Mouse (Mus musculus) MN1 (cell line): ENCODE data around the gene 1110002E22Rik.

Source experiments
- DNase-seq: peaks from one replicate; pipeline ENCODE4 v3.0.0-alpha.2; 2016; ENCODE audit warnings: low spot score

1110002E22Rik gene

DNA sequence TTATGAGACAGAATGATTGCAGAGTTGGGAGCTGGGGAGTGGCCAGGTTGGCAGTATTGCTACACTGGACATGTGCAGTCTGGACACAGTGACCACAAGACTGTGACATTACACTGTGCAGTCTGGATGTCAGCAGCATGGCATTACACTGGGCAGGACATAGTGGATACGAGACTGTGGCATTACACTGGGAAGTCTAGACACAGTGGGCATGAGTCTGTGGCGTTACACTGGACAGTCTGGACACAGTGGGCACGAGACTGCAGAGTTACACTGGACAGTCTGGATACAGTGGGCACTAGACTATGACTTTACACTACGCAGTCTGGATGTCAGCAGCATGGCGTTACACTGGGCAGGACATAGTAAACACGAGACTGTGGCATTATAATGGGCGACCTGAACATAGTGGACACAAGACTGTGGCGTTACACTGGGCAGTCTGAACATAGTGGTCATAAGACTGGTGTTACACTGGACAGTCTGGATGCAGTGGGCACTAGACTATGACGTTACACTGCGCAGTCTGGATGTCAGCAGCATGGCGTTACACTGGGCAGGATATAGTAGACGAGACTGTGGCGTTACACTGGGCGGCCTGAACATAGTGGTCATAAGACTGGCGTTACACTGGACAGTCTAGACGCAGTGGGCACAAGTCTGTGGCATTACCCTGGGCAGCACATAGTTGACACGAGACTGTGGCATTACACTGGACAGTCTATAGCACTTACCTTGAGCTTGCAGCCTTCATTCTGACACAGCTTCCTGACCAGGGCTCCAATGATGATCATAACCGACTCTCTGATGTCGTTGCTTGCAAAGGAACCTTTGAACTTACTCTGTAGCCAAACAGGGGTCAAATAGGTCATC, 46.3 kb downstream of the 1110002E22Rik start:
- DNase-seq: no peak

- DNase-seq: no peak
Observed at GRCm38 (mm10) chr3:138114106-138114505, 49.3 kb downstream of the 1110002E22Rik start.

DNA sequence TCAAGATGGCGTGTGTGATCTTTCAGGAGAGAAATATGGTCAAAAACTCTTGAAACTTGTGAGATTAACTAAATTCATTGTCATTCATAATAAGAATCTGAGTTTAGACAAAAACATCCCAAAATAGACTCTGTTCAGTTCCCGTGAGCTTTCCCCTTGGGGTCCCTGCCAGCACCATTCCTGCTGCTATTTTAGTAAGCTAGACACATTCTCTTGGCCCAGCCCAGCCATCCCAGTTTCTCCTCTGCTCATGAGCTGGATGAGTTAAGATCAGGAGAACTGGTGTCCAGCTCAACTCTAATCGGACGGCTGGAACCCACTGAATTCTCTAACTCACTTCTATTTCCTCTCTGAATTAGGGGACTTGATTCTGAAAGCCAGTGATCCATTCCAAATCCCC, 52.0 kb downstream of the 1110002E22Rik start:
- DNase-seq: no peak

GRCm38 (mm10) chr3:138118392-138118791, 53.5 kb downstream of the 1110002E22Rik start:
- no peak for DNase-seq

- no peak for DNase-seq
Observed at GRCm38 (mm10) chr3:138118831-138119230, 54.0 kb downstream of the 1110002E22Rik start.

- no peak for DNase-seq
Observed at GRCm38 (mm10) chr3:138119444-138120105, 54.7 kb downstream of the 1110002E22Rik start.

GRCm38 (mm10) chr3:138121461-138121860, 56.6 kb downstream of the 1110002E22Rik start:
- no peak for DNase-seq

DNA sequence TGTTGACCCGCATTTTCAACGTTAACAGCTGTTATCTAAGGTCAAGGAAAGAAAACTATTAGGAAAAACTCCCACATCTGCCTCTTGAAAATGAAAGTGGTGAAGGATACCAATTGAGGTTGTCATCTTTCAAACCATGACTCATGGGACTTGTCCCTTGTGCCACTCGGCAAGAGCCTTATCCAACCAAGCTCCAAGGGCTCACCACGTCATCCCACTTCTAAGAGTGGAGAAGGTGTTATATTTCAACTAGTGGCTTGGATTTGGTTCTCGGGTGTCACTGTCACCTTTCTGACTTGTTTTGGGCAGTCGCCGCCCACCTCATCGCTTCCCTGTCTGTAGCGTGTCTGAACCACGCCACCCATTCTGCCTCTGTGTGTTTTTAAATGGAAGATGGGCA, 59.0 kb downstream of the 1110002E22Rik start:
- DNase-seq: no peak

- DNase-seq: no peak
Observed at GRCm38 (mm10) chr3:138129110-138129509, 64.3 kb downstream of the 1110002E22Rik start.

DNA sequence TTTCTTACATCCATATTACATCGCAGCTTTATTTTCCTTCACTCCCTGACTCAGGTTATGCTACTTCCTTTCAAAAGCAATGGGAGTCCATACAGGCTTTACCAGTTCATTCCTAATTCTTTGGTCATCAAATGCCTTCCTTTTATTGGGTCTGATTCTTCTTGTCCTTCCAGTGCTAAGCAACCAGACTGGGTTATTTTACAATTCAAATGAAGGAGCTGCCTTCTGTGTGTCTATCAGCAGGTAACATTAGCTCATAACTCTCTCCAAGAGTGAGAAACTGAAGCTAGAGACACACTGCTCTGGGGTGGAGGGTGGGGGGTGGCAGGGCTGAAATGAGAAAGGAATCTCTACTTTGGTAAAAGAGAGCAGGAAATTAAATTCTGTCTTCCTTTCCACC, 65.8 kb downstream of the 1110002E22Rik start:
- DNase-seq: no peak
